Mouse (Mus musculus) hindbrain, embryonic 13.5 days (tissue): ENCODE measurements around the gene Cfap44. TPM values are rescaled to one million over a fixed set of nuclear protein-coding genes. Genes with fewer than 3 reads are reported as not detected.

Experiments
- ATAC-seq: fragments of 200-750 bp; cut with Nextera tagmentation; 2 replicates; pipeline ENCODE4 v1.8.0; 2017; ENCODE audit warnings: moderate TSS enrichment; ENCODE audit not compliant: low FRiP score
- H3K27ac ChIP-seq: fragments of 300-500 bp; sonication (generic); 2 replicates; pipeline ENCODE4 v1.5.1; 2015; ENCODE audit warnings: inconsistent platforms, mild to moderate bottlenecking, moderate library complexity
- H3K27me3 ChIP-seq: fragments of 300-500 bp; sonication (generic); 2 replicates; pipeline ENCODE4 v1.6.1; 2015; ENCODE audit warnings: mild to moderate bottlenecking, inconsistent platforms
- H3K36me3 ChIP-seq: fragments of 300-500 bp; sonication (generic); 2 replicates; pipeline ENCODE4 v1.6.1; 2015; ENCODE audit warnings: mild to moderate bottlenecking, inconsistent platforms
- H3K4me1 ChIP-seq: fragments of 300-500 bp; sonication (generic); replicated peaks from 2 replicates; pipeline ENCODE4 v1.6.1; 2015; ENCODE audit warnings: inconsistent platforms
- H3K4me2 ChIP-seq: fragments of 300-500 bp; sonication (generic); 2 replicates; pipeline ENCODE4 v1.6.1; 2015; ENCODE audit warnings: inconsistent platforms, mild to moderate bottlenecking, moderate library complexity
- H3K4me3 ChIP-seq: fragments of 300-500 bp; sonication (generic); 2 replicates; pipeline ENCODE4 v1.5.1; 2015; ENCODE audit warnings: mild to moderate bottlenecking, inconsistent platforms
- H3K9ac ChIP-seq: fragments of 300-500 bp; sonication (generic); 2 replicates; pipeline ENCODE4 v1.6.1; 2015; ENCODE audit warnings: mild to moderate bottlenecking, inconsistent platforms
- H3K9me3 ChIP-seq: fragments of 300-500 bp; sonication (generic); 2 replicates; pipeline ENCODE4 v1.6.1; 2016; ENCODE audit warnings: inconsistent platforms
- WGBS: fragments of 180-500 bp; shearing (Covaris S2); methylation state at CpG from one replicate; pipeline ENCODE4 v1.1.7; 2015; 5-methylcytosine and 5-hydroxymethylcytosine counted together
- polyA plus RNA-seq: library from polyadenylated mRNA; unstranded; fragments of >200 nt; fragmentation: Nextera tagmentation; extraction: Ambion mirVana; gene quantifications from 2 replicates; pipeline ENCODE4 v1.2.1, GENCODE M21; 2015

The Cfap44 gene
- polyA plus RNA-seq, 1 experiment from 2014 or later: 8.5 TPM

DNA sequence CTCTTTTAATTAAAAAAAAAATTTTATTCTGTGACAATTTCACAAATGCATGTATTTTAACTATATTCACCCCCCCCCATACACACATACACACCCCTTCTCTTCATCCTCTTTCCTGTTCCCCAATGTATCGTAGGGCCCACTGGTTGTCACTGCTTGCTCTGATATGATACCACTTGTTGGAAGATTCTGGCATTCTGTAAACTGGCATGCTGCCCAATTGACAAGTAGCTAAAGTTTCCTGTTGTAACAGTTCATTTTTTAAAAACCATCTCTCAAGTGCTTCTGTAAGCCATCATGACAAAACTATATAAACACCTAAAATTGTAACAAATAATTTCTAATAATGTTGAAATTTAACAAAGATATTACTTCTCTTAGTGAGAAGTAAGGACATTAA is 10.3 kb upstream of the Cfap44 start:
- H3K36me3 ChIP-seq: peaks cover 14% of the 10 kb centered on the region
- ATAC-seq: no peak
- H3K27me3 ChIP-seq: no peaks in the 10 kb centered on the region
- H3K4me1 ChIP-seq: peaks cover 9% of the 10 kb centered on the region
- 87% methylated on average over 1 of the region's 1 CpGs for WGBS
- no peak overlapping the region for H3K4me2 ChIP-seq
- no peak overlapping the region for H3K27ac ChIP-seq
- H3K9me3 ChIP-seq: no peaks in the 10 kb centered on the region
- no peak overlapping the region for H3K4me3 ChIP-seq
- no peak overlapping the region for H3K9ac ChIP-seq

DNA sequence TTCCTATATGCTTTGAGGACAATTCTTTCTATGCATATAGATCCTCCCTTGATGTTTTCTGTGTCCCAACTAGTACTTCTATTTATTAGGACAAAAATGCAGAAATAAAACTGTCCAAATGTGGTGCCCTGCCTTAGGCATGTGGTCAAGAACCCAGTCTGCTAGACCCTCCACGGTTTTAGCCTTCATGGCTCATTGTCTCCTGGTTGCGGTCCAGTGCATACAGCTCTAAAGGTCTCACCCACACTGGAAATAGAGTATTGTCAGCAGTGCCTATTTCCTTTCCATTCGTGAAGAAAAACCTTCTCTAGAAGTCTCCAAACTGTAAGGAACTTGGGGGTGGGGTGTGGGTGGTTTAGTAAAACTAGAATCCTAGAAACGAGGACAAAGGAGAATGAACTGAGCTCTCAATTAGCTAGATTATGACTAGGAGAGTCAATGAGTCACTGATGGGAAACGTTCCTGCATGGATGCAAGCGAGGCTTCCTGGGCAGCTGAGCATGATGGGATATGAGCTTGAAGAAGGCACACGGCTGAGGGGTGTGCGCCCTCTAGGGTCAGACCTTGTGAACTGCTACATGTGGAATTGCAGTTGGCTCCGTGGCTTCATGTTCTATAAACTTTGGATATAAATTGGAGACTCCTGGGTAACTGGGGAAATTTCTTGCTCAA is 2.6 kb upstream of the Cfap44 start:
- Histone ChIP-seq H3K9ac (no peak overlapping the region), H3K27ac (no peak overlapping the region), H3K9me3 (no peaks in the 10 kb centered on the region), H3K4me1 (peaks cover 13% of the 10 kb centered on the region), H3K36me3 (peaks cover 16% of the 10 kb centered on the region), H3K4me2 (peak overlapping the region; percentile 31; the same call in 1 of the 2 replicates), H3K4me3 (no peak overlapping the region), H3K27me3 (no peaks in the 10 kb centered on the region)
- WGBS: 40% methylated on average over 9 of the region's 9 CpGs
- peak; percentile 43; the same call in 1 of the 2 replicates for ATAC-seq

- H3K9me3 ChIP-seq: peaks cover 6% of the 10 kb centered on the region; the same call in 1 of the 2 replicates
- no peak overlapping the region for H3K4me3 ChIP-seq
- ATAC-seq: no peak
- H3K4me1 ChIP-seq: no peaks in the 10 kb centered on the region
- 97% methylated on average over 5 of the region's 5 CpGs for WGBS
- H3K9ac ChIP-seq: no peak overlapping the region
- H3K36me3 ChIP-seq: no peaks in the 10 kb centered on the region
- H3K27me3 ChIP-seq: no peaks in the 10 kb centered on the region
- H3K4me2 ChIP-seq: no peak overlapping the region
- H3K27ac ChIP-seq: no peak overlapping the region
These were observed 10.3 kb downstream of the Cfap44 start for GRCm38 (mm10) chr16:44404933-44405332.

GRCm38 (mm10) chr16:44407211-44407610 is 12.6 kb downstream of the Cfap44 start:
- no peak for ATAC-seq
- H3K4me3 ChIP-seq: no peak overlapping the region
- H3K36me3 ChIP-seq: no peaks in the 10 kb centered on the region
- peaks cover 6% of the 10 kb centered on the region; the same call in 1 of the 2 replicates for H3K9me3 ChIP-seq
- no peaks in the 10 kb centered on the region for H3K4me1 ChIP-seq
- WGBS: 90% methylated on average over 5 of the region's 5 CpGs
- H3K27ac ChIP-seq: no peak overlapping the region
- H3K27me3 ChIP-seq: no peaks in the 10 kb centered on the region
- no peak overlapping the region for H3K4me2 ChIP-seq
- no peak overlapping the region for H3K9ac ChIP-seq

GRCm38 (mm10) chr16:44408290-44408689 is 13.7 kb downstream of the Cfap44 start:
- 90% methylated on average over 2 of the region's 2 CpGs for WGBS
- ATAC-seq: no peak
- H3K4me2 ChIP-seq: no peak overlapping the region

DNA sequence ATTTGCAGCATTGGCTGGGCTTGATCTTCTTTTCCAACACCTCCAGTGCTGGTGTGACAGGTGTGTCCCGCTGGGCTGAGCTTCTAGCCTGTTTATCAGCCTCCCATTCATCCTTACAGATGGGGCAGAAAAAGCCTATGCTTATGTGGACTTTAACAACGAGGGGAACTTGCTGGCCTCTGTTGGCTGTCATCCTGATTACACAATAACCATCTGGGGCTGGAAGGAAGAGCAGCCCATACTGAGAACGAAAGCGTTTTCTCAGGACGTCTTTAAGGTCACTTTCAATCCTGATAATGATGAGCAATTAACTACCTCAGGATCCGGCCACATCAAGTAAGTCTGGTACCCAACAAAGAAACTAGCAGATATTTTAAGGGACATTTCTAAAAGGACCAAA is 15.6 kb downstream of the Cfap44 start:
- Histone ChIP-seq H3K9me3 (no peaks in the 10 kb centered on the region), H3K4me2 (no peak overlapping the region), H3K4me3 (no peak overlapping the region), H3K27me3 (no peaks in the 10 kb centered on the region), H3K27ac (no peak overlapping the region), H3K4me1 (no peaks in the 10 kb centered on the region), H3K9ac (no peak overlapping the region), H3K36me3 (no peaks in the 10 kb centered on the region)
- ATAC-seq: no peak
- 71% methylated on average over 6 of the region's 6 CpGs for WGBS

More at GRCm38 (mm10) chr16:44408290-44408689, 13.7 kb downstream of the Cfap44 start:
- Histone ChIP-seq H3K36me3 (no peaks in the 10 kb centered on the region), H3K27ac (no peak overlapping the region), H3K9ac (no peak overlapping the region), H3K27me3 (no peaks in the 10 kb centered on the region), H3K9me3 (peaks cover 6% of the 10 kb centered on the region; the same call in 1 of the 2 replicates), H3K4me3 (no peak overlapping the region), H3K4me1 (no peaks in the 10 kb centered on the region)

GRCm38 (mm10) chr16:44417596-44417995 is 23.0 kb downstream of the Cfap44 start:
- Histone ChIP-seq H3K4me2 (no peak overlapping the region), H3K4me1 (no peaks in the 10 kb centered on the region), H3K36me3 (no peaks in the 10 kb centered on the region), H3K27me3 (no peaks in the 10 kb centered on the region), H3K4me3 (no peak overlapping the region), H3K9ac (no peak overlapping the region), H3K9me3 (no peaks in the 10 kb centered on the region; the same call in 1 of the 2 replicates), H3K27ac (no peak overlapping the region)
- no peak for ATAC-seq
- 84% methylated on average over 8 of the region's 8 CpGs for WGBS

GRCm38 (mm10) chr16:44421735-44422134 is 27.1 kb downstream of the Cfap44 start:
- ATAC-seq: no peak
- no peak overlapping the region for H3K9ac ChIP-seq
- no peaks in the 10 kb centered on the region for H3K27me3 ChIP-seq
- 89% methylated on average over 8 of the region's 8 CpGs for WGBS
- H3K36me3 ChIP-seq: no peaks in the 10 kb centered on the region
- H3K9me3 ChIP-seq: no peaks in the 10 kb centered on the region; the same call in 1 of the 2 replicates
- H3K27ac ChIP-seq: no peak overlapping the region
- H3K4me3 ChIP-seq: no peak overlapping the region
- no peak overlapping the region for H3K4me2 ChIP-seq
- H3K4me1 ChIP-seq: no peaks in the 10 kb centered on the region

DNA sequence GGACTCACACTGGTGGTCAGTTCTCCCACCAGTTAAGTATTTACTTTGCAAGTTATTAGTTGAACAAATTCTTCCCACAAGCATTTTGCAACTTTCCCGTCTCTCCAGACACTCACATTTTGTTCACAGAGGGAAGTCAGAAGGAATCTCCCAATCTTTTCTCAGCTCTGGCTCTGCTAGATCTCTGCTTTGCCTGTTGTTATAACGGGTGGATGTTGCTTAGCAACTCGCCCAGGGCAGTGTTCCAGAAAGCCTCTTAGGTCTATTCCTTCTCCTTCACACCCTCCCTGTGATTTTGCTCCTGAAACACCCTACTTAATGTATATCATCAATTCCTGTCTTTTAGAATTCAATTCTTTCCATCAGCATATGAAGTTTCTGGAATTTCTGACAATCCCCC is 28.9 kb downstream of the Cfap44 start:
- no peaks in the 10 kb centered on the region for H3K36me3 ChIP-seq
- no peak overlapping the region for H3K9ac ChIP-seq
- H3K4me1 ChIP-seq: no peaks in the 10 kb centered on the region
- H3K27ac ChIP-seq: no peak overlapping the region
- no peaks in the 10 kb centered on the region; the same call in 1 of the 2 replicates for H3K9me3 ChIP-seq
- H3K4me3 ChIP-seq: no peak overlapping the region
- WGBS: 30% methylated on average over 3 of the region's 3 CpGs
- H3K4me2 ChIP-seq: no peak overlapping the region
- no peak for ATAC-seq
- H3K27me3 ChIP-seq: no peaks in the 10 kb centered on the region

GRCm38 (mm10) chr16:44428456-44428855 is 33.9 kb downstream of the Cfap44 start:
- Histone ChIP-seq H3K4me1 (peaks cover 7% of the 10 kb centered on the region; the same call in 1 of the 2 replicates), H3K9ac (no peak overlapping the region), H3K4me3 (no peak overlapping the region), H3K36me3 (no peaks in the 10 kb centered on the region), H3K9me3 (no peaks in the 10 kb centered on the region), H3K4me2 (no peak overlapping the region), H3K27me3 (no peaks in the 10 kb centered on the region), H3K27ac (no peak overlapping the region)
- ATAC-seq: no peak
- WGBS: 91% methylated on average over 5 of the region's 5 CpGs

DNA sequence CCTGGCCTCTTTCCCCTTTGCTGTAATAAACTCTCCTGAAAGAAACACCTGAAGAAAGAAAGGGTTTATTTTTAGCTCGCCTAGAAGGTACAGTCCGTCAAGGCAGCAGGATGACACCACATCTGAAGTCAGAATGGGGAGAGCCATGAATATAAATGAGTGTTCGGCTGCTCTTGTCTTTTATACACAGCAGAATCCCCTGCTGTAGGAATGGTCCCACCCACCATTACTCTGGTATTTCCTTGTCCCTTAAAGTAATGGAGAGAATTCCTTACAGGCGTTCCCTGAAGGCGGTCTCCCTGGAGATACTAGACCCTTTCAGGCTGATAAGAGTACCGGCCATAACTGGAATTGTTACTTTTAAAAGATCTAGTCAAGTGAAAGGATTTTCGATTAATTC is 35.4 kb downstream of the Cfap44 start:
- Histone ChIP-seq H3K9me3 (no peaks in the 10 kb centered on the region), H3K4me1 (peaks cover 7% of the 10 kb centered on the region; the same call in 1 of the 2 replicates), H3K4me3 (no peak overlapping the region), H3K27me3 (no peaks in the 10 kb centered on the region), H3K4me2 (0 out of 2 replicates have a peak overlapping the region, but pooled peaks have one; percentile 4), H3K9ac (no peak overlapping the region), H3K27ac (no peak overlapping the region), H3K36me3 (no peaks in the 10 kb centered on the region)
- WGBS: 32% methylated on average over 7 of the region's 7 CpGs
- ATAC-seq: peak; percentile 69; the same call in 1 of the 2 replicates

DNA sequence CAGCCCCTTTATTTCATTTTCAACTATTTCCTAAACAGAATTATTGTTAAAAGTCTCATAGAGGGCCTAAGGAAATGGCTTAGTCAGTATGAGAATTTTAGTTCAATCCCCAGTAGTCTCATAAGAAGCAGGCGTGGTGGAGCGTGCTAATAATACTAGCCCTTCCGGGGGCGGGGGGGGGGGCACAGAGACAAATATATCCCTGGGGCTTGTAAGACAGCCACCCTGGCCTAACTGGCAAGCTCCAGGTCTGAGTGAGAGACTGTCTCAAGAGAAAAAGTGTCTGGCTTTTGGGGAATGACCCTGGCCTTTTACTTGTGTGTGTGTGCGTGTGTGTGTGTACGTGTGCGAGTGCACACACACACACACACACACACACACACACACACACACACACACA is 40.3 kb downstream of the Cfap44 start:
- no peak for ATAC-seq
- H3K9ac ChIP-seq: no peak overlapping the region
- no peak overlapping the region for H3K4me3 ChIP-seq
- H3K4me2 ChIP-seq: no peak overlapping the region
- no peaks in the 10 kb centered on the region for H3K9me3 ChIP-seq
- H3K4me1 ChIP-seq: peaks cover 3% of the 10 kb centered on the region; the same call in 1 of the 2 replicates
- WGBS: 89% methylated on average over 7 of the region's 7 CpGs
- no peaks in the 10 kb centered on the region for H3K36me3 ChIP-seq
- no peak overlapping the region for H3K27ac ChIP-seq
- H3K27me3 ChIP-seq: no peaks in the 10 kb centered on the region

DNA sequence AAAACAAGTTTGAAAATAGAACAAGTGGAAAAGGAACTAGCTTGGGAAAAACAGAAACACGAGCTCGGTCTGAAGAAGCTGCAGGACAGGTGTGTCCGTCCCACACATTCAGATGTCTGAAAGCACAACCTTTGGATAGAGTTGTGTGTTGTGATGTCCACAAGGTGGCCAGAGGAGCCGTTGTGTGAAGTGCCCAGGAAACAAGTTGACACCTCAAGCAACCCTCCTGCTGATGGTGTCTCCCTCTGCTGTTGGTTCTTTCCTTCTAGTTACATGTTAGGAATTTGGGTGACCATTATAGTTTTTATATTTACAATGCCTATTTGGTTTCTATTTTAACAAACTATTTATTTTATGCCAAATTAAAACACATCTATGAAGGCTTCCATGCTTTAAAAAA is 40.9 kb downstream of the Cfap44 start:
- H3K4me2 ChIP-seq: no peak overlapping the region
- ATAC-seq: no peak
- no peak overlapping the region for H3K27ac ChIP-seq
- H3K4me1 ChIP-seq: no peaks in the 10 kb centered on the region
- no peaks in the 10 kb centered on the region for H3K36me3 ChIP-seq
- no peaks in the 10 kb centered on the region for H3K9me3 ChIP-seq
- no peak overlapping the region for H3K4me3 ChIP-seq
- 76% methylated on average over 4 of the region's 4 CpGs for WGBS
- H3K9ac ChIP-seq: no peak overlapping the region
- no peaks in the 10 kb centered on the region for H3K27me3 ChIP-seq
